In genomic region chrX:61823604-61824003, GRCm38 (mm10) we compare ENCODE assay signal across 21 mouse cellular contexts.
DNase-seq lines count a peak whose midpoint lies in the region; ATAC-seq and TF ChIP-seq lines count a peak whose summit lies in the region.
"Had no signal": no experiment of that assay in that cellular context is flagged by ENCODE, and none has a peak within 500 bp of the region (broad histone marks: within the 10 kb centered on the region; RNA-seq: fewer than 3 reads in every experiment).

No protein-coding gene starts in this region.

- H3K36me3 ChIP-seq in forebrain, embryonic 15.5 days, result no peaks in the 10 kb centered on the region
- no peaks in the 10 kb centered on the region for H3K36me3 ChIP-seq in forebrain, embryonic 10.5 days (replicated peaks)
- no peaks in the 10 kb centered on the region for H3K36me3 ChIP-seq in midbrain, postnatal 0 days (ENCODE audit: insufficient read depth, low read length)
- no peaks in the 10 kb centered on the region for H3K36me3 ChIP-seq in midbrain, embryonic 15.5 days (replicated peaks)

- no peak overlapping the region for H3K9ac ChIP-seq in forebrain, embryonic 15.5 days (replicated peaks)
- no peak overlapping the region for H3K9ac ChIP-seq in midbrain, postnatal 0 days (replicated peaks; ENCODE audit: low read length, poor library complexity, severe bottlenecking)
- no peak overlapping the region for H3K9ac ChIP-seq in midbrain, embryonic 15.5 days
- H3K9ac ChIP-seq: liver, postnatal 0 days had no signal

- DNase-seq in forebrain, embryonic 10.5 days (ENCODE audit: extremely low spot score, low spot score), result no peak
- DNase-seq in midbrain, postnatal 0 days (ENCODE audit: low spot score), result peak; percentile 29
- DNase-seq in cerebellum, adult 9-11 months, result peak; percentile 84
- no peak for DNase-seq in testis, postnatal 14 days (ENCODE audit: low spot score)
- no peak for DNase-seq in adrenal gland, postnatal 25 days
- DNase-seq: gastrocnemius, postnatal 10 days; heart, adult 18-20 months; heart, postnatal 36 days; kidney, adult 2 months; kidney, postnatal 10 days; left cerebral cortex, postnatal 4 days; liver, postnatal 0 days; lung, postnatal 10 days had no signal

- no peak overlapping the region; the same call in 1 of the 2 replicates for H3K27ac ChIP-seq in forebrain, embryonic 15.5 days (replicated peaks)
- no peak overlapping the region for H3K27ac ChIP-seq in forebrain, embryonic 10.5 days
- no peak overlapping the region for H3K27ac ChIP-seq in midbrain, postnatal 0 days (ENCODE audit: low read depth, low read length)
- H3K27ac ChIP-seq in midbrain, embryonic 15.5 days, result no peak overlapping the region
- H3K27ac ChIP-seq: layer of hippocampus, adult 2 months; left cerebral cortex, adult 2 months; stomach, postnatal 0 days had no signal

- ATAC-seq in forebrain, embryonic 15.5 days (replicated peaks), result peak; percentile 94
- ATAC-seq in midbrain, postnatal 0 days (ENCODE audit: low FRiP score), result no peak
- no peak for ATAC-seq in midbrain, embryonic 15.5 days (replicated peaks)
- no peak for ATAC-seq in granulocyte monocyte progenitor cell, adult 5-6 weeks (replicated peaks; ENCODE audit: poor library complexity, severe bottlenecking)
- ATAC-seq: liver, postnatal 0 days; midbrain, embryonic 16.5 days had no signal

- no peaks in the 10 kb centered on the region for H3K4me1 ChIP-seq in forebrain, embryonic 15.5 days
- no peaks in the 10 kb centered on the region for H3K4me1 ChIP-seq in forebrain, embryonic 10.5 days
- H3K4me1 ChIP-seq in midbrain, postnatal 0 days (ENCODE audit: insufficient read depth, low read length), result no peaks in the 10 kb centered on the region
- no peaks in the 10 kb centered on the region for H3K4me1 ChIP-seq in midbrain, embryonic 15.5 days

- no peak for TF ChIP-seq CTCF in midbrain, postnatal 0 days (IDR thresholded peaks at IDR 0.05)

- no peaks in the 10 kb centered on the region for H3K9me3 ChIP-seq in forebrain, embryonic 15.5 days
- no peaks in the 10 kb centered on the region for H3K9me3 ChIP-seq in forebrain, embryonic 10.5 days
- H3K9me3 ChIP-seq in midbrain, postnatal 0 days (ENCODE audit: low read length), result no peaks in the 10 kb centered on the region
- H3K9me3 ChIP-seq in midbrain, embryonic 15.5 days, result no peaks in the 10 kb centered on the region

- no peaks in the 10 kb centered on the region for H3K27me3 ChIP-seq in forebrain, embryonic 15.5 days
- no peaks in the 10 kb centered on the region for H3K27me3 ChIP-seq in forebrain, embryonic 10.5 days (ENCODE audit: poor library complexity, severe bottlenecking)
- H3K27me3 ChIP-seq in midbrain, postnatal 0 days (ENCODE audit: insufficient read depth, low read length), result no peaks in the 10 kb centered on the region
- no peaks in the 10 kb centered on the region for H3K27me3 ChIP-seq in midbrain, embryonic 15.5 days (replicated peaks)
- H3K27me3 ChIP-seq: CH12.LX had no signal

- no peak overlapping the region for H3K4me2 ChIP-seq in forebrain, embryonic 15.5 days (replicated peaks)
- no peak overlapping the region for H3K4me2 ChIP-seq in midbrain, postnatal 0 days (ENCODE audit: low read depth, low read length, poor library complexity, severe bottlenecking)
- no peak overlapping the region for H3K4me2 ChIP-seq in midbrain, embryonic 15.5 days

- no peak overlapping the region for H3K4me3 ChIP-seq in forebrain, embryonic 15.5 days
- no peak overlapping the region for H3K4me3 ChIP-seq in forebrain, embryonic 10.5 days
- H3K4me3 ChIP-seq in midbrain, postnatal 0 days (ENCODE audit: low read depth, low read length), result no peak overlapping the region
- no peak overlapping the region for H3K4me3 ChIP-seq in midbrain, embryonic 15.5 days
- H3K4me3 ChIP-seq: layer of hippocampus, adult 2 months; left cerebral cortex, adult 2 months had no signal

Comparison
In these comparisons a context has a peak if more than half of its experiments do, and no peak if none do; other contexts are left out.
1. DNase-seq: peak in midbrain, postnatal 0 days (single experiment) and cerebellum, adult 9-11 months (single experiment); none in forebrain, embryonic 10.5 days (single experiment), testis, postnatal 14 days (single experiment) and adrenal gland, postnatal 25 days (single experiment).